Mouse (Mus musculus): ENCODE measurements around the gene Ifi211. TPM values are rescaled to one million over a fixed set of nuclear protein-coding genes. Genes with fewer than 3 reads are reported as not detected.
"Not testable (repeated sequence)": the region's sequence is repeated elsewhere in the genome, so short reads cannot be mapped to it uniquely, and the experiment has no call there.

Gene Ifi211
- polyA plus RNA-seq, 1 experiment from 2014 or later = 3.1 TPM

GRCm38 (mm10) chr1:173853711-173854110 is 59.1 kb downstream of the Ifi211 start:
- not testable (repeated sequence) for H3K36me3 ChIP-seq (ENCODE audit: control insufficient read depth, insufficient read depth, low read length); H3K9ac ChIP-seq (ENCODE audit: low read depth, low read length); H3K9me3 ChIP-seq (replicated peaks; ENCODE audit: control insufficient read depth, low read length); H3K4me3 ChIP-seq (ENCODE audit: low read depth, low read length); H3K4me1 ChIP-seq (ENCODE audit: control insufficient read depth, insufficient read depth, low read length); H3K4me2 ChIP-seq; ATAC-seq (replicated peaks; ENCODE audit: insufficient number of reproducible peaks, low FRiP score, low TSS enrichment); H3K27ac ChIP-seq (ENCODE audit: low read depth, low read length); H3K27me3 ChIP-seq (ENCODE audit: control insufficient read depth, insufficient read depth, low read length)

- not testable (repeated sequence) for H3K9me3 ChIP-seq (replicated peaks; ENCODE audit: control insufficient read depth, low read length); H3K4me2 ChIP-seq; H3K36me3 ChIP-seq (ENCODE audit: control insufficient read depth, insufficient read depth, low read length); ATAC-seq (replicated peaks; ENCODE audit: insufficient number of reproducible peaks, low FRiP score, low TSS enrichment); H3K27me3 ChIP-seq (ENCODE audit: control insufficient read depth, insufficient read depth, low read length); H3K4me1 ChIP-seq (ENCODE audit: control insufficient read depth, insufficient read depth, low read length); H3K4me3 ChIP-seq (ENCODE audit: low read depth, low read length); H3K27ac ChIP-seq (ENCODE audit: low read depth, low read length); H3K9ac ChIP-seq (ENCODE audit: low read depth, low read length)
- 71% methylated on average over 4 of the region's 4 CpGs for WGBS (ENCODE audit: insufficient replicate concordance)
Measured at GRCm38 (mm10) chr1:173852853-173853252, 60.0 kb downstream of the Ifi211 start.

Other genes with a start within 250 kb of the Ifi211 start
- gene Ifi208, start 239.4 kb downstream of the Ifi211 start, polyA plus RNA-seq (2014; fragmentation: Nextera tagmentation; extraction: Ambion mirVana) = 0.10 TPM in 1 of 2 replicates, not detected in the other
- 0.14 and 0.44 TPM in 2 replicates for gene Ifi207, start 171.3 kb downstream of the Ifi211 start, polyA plus RNA-seq (2014; fragmentation: Nextera tagmentation; extraction: Ambion mirVana)
- 0.42 and 0.89 TPM in 2 replicates for gene Ifi204, start 146.1 kb downstream of the Ifi211 start, polyA plus RNA-seq (2014; fragmentation: Nextera tagmentation; extraction: Ambion mirVana)
- gene Mndal, start 29.4 kb upstream of the Ifi211 start, polyA plus RNA-seq (2014; fragmentation: Nextera tagmentation; extraction: Ambion mirVana) = 2.7 and 3.7 TPM in 2 replicates
- 0.31 TPM in 1 of 2 replicates, not detected in the other for gene Ifi203, start 29.6 kb upstream of the Ifi211 start, polyA plus RNA-seq (2014; fragmentation: Nextera tagmentation; extraction: Ambion mirVana)
- gene Ifi202b, start 69.7 kb upstream of the Ifi211 start, polyA plus RNA-seq (2014; fragmentation: Nextera tagmentation; extraction: Ambion mirVana) = not detected in 2 replicates
- 2.4 and 3.1 TPM in 2 replicates for gene Ifi205, start 118.8 kb upstream of the Ifi211 start, polyA plus RNA-seq (2014; fragmentation: Nextera tagmentation; extraction: Ambion mirVana)
- 0.08 TPM in 1 of 2 replicates, not detected in the other for gene Olfr433, start 127.7 kb upstream of the Ifi211 start, polyA plus RNA-seq (2014; fragmentation: Nextera tagmentation; extraction: Ambion mirVana)
- not detected in 2 replicates for gene Olfr432, start 136.2 kb upstream of the Ifi211 start, polyA plus RNA-seq (2014; fragmentation: Nextera tagmentation; extraction: Ambion mirVana)
- not detected in 2 replicates for gene Olfr430, start 153.6 kb upstream of the Ifi211 start, polyA plus RNA-seq (2014; fragmentation: Nextera tagmentation; extraction: Ambion mirVana)
- gene Olfr429, start 171.3 kb upstream of the Ifi211 start, polyA plus RNA-seq (2014; fragmentation: Nextera tagmentation; extraction: Ambion mirVana) = not detected in 2 replicates
- gene Olfr427, start 183.8 kb upstream of the Ifi211 start, polyA plus RNA-seq (2014; fragmentation: Nextera tagmentation; extraction: Ambion mirVana) = not detected in 2 replicates
- not detected in 2 replicates for gene Olfr231, start 208.1 kb upstream of the Ifi211 start, polyA plus RNA-seq (2014; fragmentation: Nextera tagmentation; extraction: Ambion mirVana)
- not detected in 2 replicates for gene Olfr424, start 218.5 kb upstream of the Ifi211 start, polyA plus RNA-seq (2014; fragmentation: Nextera tagmentation; extraction: Ambion mirVana)
- 0.28 and 0.36 TPM in 2 replicates for gene Olfr420, start 242.6 kb upstream of the Ifi211 start, polyA plus RNA-seq (2014; fragmentation: Nextera tagmentation; extraction: Ambion mirVana)